Comparison of ENCODE assay signal across 19 mouse cellular contexts in genomic region chr9:52052221-52052620, GRCm38 (mm10). TPM values are rescaled to one million over a fixed set of nuclear protein-coding genes. Genes with fewer than 3 reads are reported as not detected.
A peak's percentile ranks its signal among the peaks of the same experiment; 100 is the strongest.
DNase-seq lines count a peak whose midpoint lies in the region; ATAC-seq and TF ChIP-seq lines count a peak whose summit lies in the region.
"Had no signal": no experiment of that assay in that cellular context is flagged by ENCODE, and none has a peak within 500 bp of the region (broad histone marks: within the 10 kb centered on the region; RNA-seq: fewer than 3 reads in every experiment).

No protein-coding gene starts in this region.

- peaks cover 26% of the 10 kb centered on the region for H3K4me1 ChIP-seq in heart, embryonic 12.5 days (replicated peaks)
- peaks cover 2 to 39% of the 10 kb centered on the region in 2 experiments; a peak in 3 of 4 replicates for H3K4me1 ChIP-seq in heart, embryonic 14.5 days (ENCODE audit: control insufficient read depth in 2 of 2, insufficient read depth in 2 of 2, low read length in 2 of 2)
- H3K4me1 ChIP-seq in liver, postnatal 0 days (ENCODE audit: insufficient read depth), result peaks cover 20% of the 10 kb centered on the region

- no peaks in the 10 kb centered on the region for H3K9me3 ChIP-seq in heart, embryonic 12.5 days (replicated peaks)
- H3K9me3 ChIP-seq in heart, embryonic 14.5 days (ENCODE audit: control insufficient read depth, low read length), result no peaks in the 10 kb centered on the region
- no peaks in the 10 kb centered on the region for H3K9me3 ChIP-seq in liver, postnatal 0 days (ENCODE audit: low read length)
- H3K9me3 ChIP-seq: embryonic facial prominence, embryonic 10.5 days; embryonic facial prominence, embryonic 12.5 days; forebrain, embryonic 13.5 days; forebrain, embryonic 15.5 days had no signal

- no peak overlapping the region for H3K9ac ChIP-seq in heart, embryonic 12.5 days
- H3K9ac ChIP-seq in heart, embryonic 14.5 days (ENCODE audit: low read length), result no peak overlapping the region
- H3K9ac ChIP-seq in liver, postnatal 0 days (replicated peaks), result no peak overlapping the region
- H3K9ac ChIP-seq: embryonic facial prominence, embryonic 12.5 days; forebrain, embryonic 13.5 days; forebrain, embryonic 15.5 days had no signal

- no peak for ATAC-seq in heart, embryonic 12.5 days (ENCODE audit: insufficient number of reproducible peaks, low FRiP score)
- no peak for ATAC-seq in heart, embryonic 14.5 days (ENCODE audit: insufficient number of reproducible peaks, insufficient read depth, low FRiP score, low read depth)
- ATAC-seq in liver, postnatal 0 days, result no peak
- ATAC-seq: forebrain, embryonic 13.5 days; forebrain, embryonic 15.5 days had no signal

- 0 out of 2 replicates have a peak overlapping the region, but pooled peaks have one; percentile 9 for H3K4me3 ChIP-seq in heart, embryonic 12.5 days
- no peak overlapping the region for H3K4me3 ChIP-seq in heart, embryonic 14.5 days (ENCODE audit: control insufficient read depth in 1 of 2, insufficient read depth in 1 of 2, low read depth in 1 of 2, low read length in 2 of 2)
- H3K4me3 ChIP-seq in liver, postnatal 0 days (ENCODE audit: low read depth, low read length), result no peak overlapping the region
- H3K4me3 ChIP-seq: embryonic facial prominence, embryonic 10.5 days; embryonic facial prominence, embryonic 12.5 days; forebrain, embryonic 13.5 days; forebrain, embryonic 15.5 days had no signal

- H3K27ac ChIP-seq in heart, embryonic 12.5 days (ENCODE audit: poor library complexity, severe bottlenecking), result no peak overlapping the region
- no peak overlapping the region for H3K27ac ChIP-seq in heart, embryonic 14.5 days (replicated peaks in 1 of 2; ENCODE audit: control insufficient read depth in 1 of 2, insufficient read depth in 1 of 2, low read depth in 2 of 2, low read length in 2 of 2)
- H3K27ac ChIP-seq in liver, postnatal 0 days (ENCODE audit: low read depth), result peak overlapping the region; percentile 46; the same call in 1 of the 2 replicates
- H3K27ac ChIP-seq: embryonic facial prominence, embryonic 10.5 days; embryonic facial prominence, embryonic 12.5 days; forebrain, embryonic 13.5 days; forebrain, embryonic 15.5 days had no signal

- no peaks in the 10 kb centered on the region for H3K27me3 ChIP-seq in heart, embryonic 12.5 days (replicated peaks)
- H3K27me3 ChIP-seq in heart, embryonic 14.5 days (ENCODE audit: control insufficient read depth, insufficient read depth, low read length), result no peaks in the 10 kb centered on the region
- H3K27me3 ChIP-seq in liver, postnatal 0 days (ENCODE audit: insufficient read depth, low read length), result no peaks in the 10 kb centered on the region
- H3K27me3 ChIP-seq: embryonic facial prominence, embryonic 12.5 days; forebrain, embryonic 13.5 days; forebrain, embryonic 15.5 days had no signal

- no peak for TF ChIP-seq EP300 in liver, postnatal 0 days (IDR thresholded peaks at IDR 0.05; ENCODE audit: low read depth)

- no peak for DNase-seq in heart, adult 9 months (ENCODE audit: low spot score in 2 of 2)
- no peak for DNase-seq in heart, postnatal 4 days
- DNase-seq in liver, postnatal 0 days, result no peak
- DNase-seq in liver, result no peak
- no peak for DNase-seq in spleen, postnatal 14 days (ENCODE audit: low spot score in 2 of 2)
- DNase-seq: adrenal gland, adult 8-10 months; adrenal gland, postnatal 14 days; adrenal gland, postnatal 36 days; cerebellum, adult 11-12 months; cerebellum, adult 2 months; cerebellum, adult 9-10 months; cerebellum, postnatal 10 days; cerebellum, postnatal 25 days had no signal

- no peak for TF ChIP-seq CTCF in liver, postnatal 0 days (IDR thresholded peaks at IDR 0.05; ENCODE audit: low read depth)

- WGBS in heart, embryonic 12.5 days, result 62% methylated on average over 1 of the region's 1 CpGs
- 62% methylated on average over 1 of the region's 1 CpGs for WGBS in heart, embryonic 14.5 days
- 67% methylated on average over 1 of the region's 1 CpGs for WGBS in liver, postnatal 0 days (ENCODE audit: insufficient replicate concordance)

- peak overlapping the region; percentile 47 for H3K4me2 ChIP-seq in heart, embryonic 12.5 days
- H3K4me2 ChIP-seq in heart, embryonic 14.5 days (ENCODE audit: low read length), result peak overlapping the region; percentile 31; the same call in 1 of the 2 replicates
- no peak overlapping the region for H3K4me2 ChIP-seq in liver, postnatal 0 days (ENCODE audit: low read depth, low read length)
- H3K4me2 ChIP-seq: embryonic facial prominence, embryonic 12.5 days; forebrain, embryonic 13.5 days; forebrain, embryonic 15.5 days had no signal

- H3K36me3 ChIP-seq in heart, embryonic 12.5 days, result no peaks in the 10 kb centered on the region
- H3K36me3 ChIP-seq in heart, embryonic 14.5 days (ENCODE audit: control insufficient read depth, insufficient read depth, low read length), result no peaks in the 10 kb centered on the region
- H3K36me3 ChIP-seq in liver, postnatal 0 days (replicated peaks; ENCODE audit: insufficient read depth, low read length), result no peaks in the 10 kb centered on the region
- H3K36me3 ChIP-seq: embryonic facial prominence, embryonic 10.5 days; embryonic facial prominence, embryonic 12.5 days; forebrain, embryonic 15.5 days had no signal

RNA-seq across cellular contexts. Expression of gene Rdx, which starts 5.2 kb away (rescaled TPM):
- polyA plus RNA-seq in heart, embryonic 12.5 days (2016; fragmentation: Nextera tagmentation; extraction: Ambion mirVana), result 170 and 175 TPM in 2 replicates
- 141 and 143 TPM in 2 replicates for polyA plus RNA-seq in heart, embryonic 14.5 days (2014; fragmentation: Nextera tagmentation; extraction: Ambion mirVana)
- total RNA-seq in heart, postnatal 4 days (2021), result 100 to 1,000 TPM; 124 TPM
- 57.7 and 71.5 TPM in 2 replicates for polyA plus RNA-seq in liver, postnatal 0 days (2015; fragmentation: Nextera tagmentation; extraction: Ambion mirVana)
